Mouse (Mus musculus) heart, postnatal 0 days (tissue): ENCODE measurements at regions not wholly inside any gene's neighbourhood (a gene's known extent, or its start where the extent isn't known, plus 50 kb on each side); places are given as distances from the start of the nearest gene placed in this dataset.

Experiments used
- CTCF ChIP-seq: IDR thresholded peaks from 2 replicates; pipeline ENCODE4 v1.5.1; 2016; ENCODE audit warnings: antibody characterized with exemption, control low read depth, low read depth
- EP300 ChIP-seq: IDR thresholded peaks from 2 replicates; pipeline ENCODE4 v1.6.1; 2016; ENCODE audit warnings: antibody characterized with exemption, low read depth

DNA sequence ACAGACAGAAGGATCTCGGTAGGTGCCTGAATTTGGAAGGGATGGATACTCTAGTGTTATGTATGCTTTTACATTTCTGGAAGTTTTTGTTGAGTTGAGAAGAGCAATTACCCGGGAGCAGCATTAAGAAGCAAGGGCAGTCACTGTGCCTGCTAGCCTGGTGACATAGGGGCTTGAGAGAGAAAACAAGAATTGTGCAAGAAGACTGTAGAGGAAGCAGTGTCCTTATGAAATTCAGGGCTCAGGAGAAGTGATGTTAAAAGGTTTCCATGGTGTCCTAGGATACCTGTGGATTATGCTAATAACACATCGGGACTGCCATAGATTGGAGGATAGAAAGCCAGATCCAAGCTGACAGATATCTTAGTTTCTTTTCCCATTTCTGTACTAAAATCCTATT is 240.6 kb downstream of the Snx13 start:
- no peak for TF ChIP-seq CTCF
- TF ChIP-seq EP300: no peak
